Mouse (Mus musculus) limb, embryonic 14.5 days (tissue): Measurements from ENCODE around the gene Slc37a4. TPM values are rescaled to one million over a fixed set of nuclear protein-coding genes. Genes with fewer than 3 reads are reported as not detected.
"Not testable (repeated sequence)": the region's sequence is repeated elsewhere in the genome, so short reads cannot be mapped to it uniquely, and the experiment has no call there.

ENCODE experiments used
- ATAC-seq: fragments of 200-750 bp; cut with Nextera tagmentation; 2 replicates; pipeline ENCODE4 v1.8.0; 2017; ENCODE audit warnings: low read depth, moderate number of reproducible peaks, moderate TSS enrichment; ENCODE audit not compliant: low FRiP score
- DNase-seq: peaks from one replicate; pipeline ENCODE4 v3.0.0-alpha.2; 2015; ENCODE audit warnings: low spot score
- H3K27ac ChIP-seq: fragments of 300-500 bp; sonication (generic); replicated peaks from 2 replicates; pipeline ENCODE4 v1.5.1; 2014; ENCODE audit warnings: low read depth, mild to moderate bottlenecking, low read length, moderate library complexity, mixed read lengths
- H3K27me3 ChIP-seq: fragments of 300-500 bp; sonication (generic); 2 replicates; pipeline ENCODE4 v1.6.1; 2014; ENCODE audit warnings: low read length, mixed read lengths; ENCODE audit not compliant: control insufficient read depth, insufficient read depth
- H3K36me3 ChIP-seq: fragments of 300-500 bp; sonication (generic); 2 replicates; pipeline ENCODE4 v1.6.1; 2014; ENCODE audit warnings: mild to moderate bottlenecking, low read length, moderate library complexity, mixed read lengths; ENCODE audit not compliant: control insufficient read depth, insufficient read depth
- H3K4me1 ChIP-seq: fragments of 300-500 bp; sonication (generic); 2 replicates; pipeline ENCODE4 v1.6.1; 2014; ENCODE audit warnings: antibody characterized with exemption, low read length, mixed read lengths; ENCODE audit not compliant: control insufficient read depth, insufficient read depth
- H3K4me2 ChIP-seq: fragments of 300-500 bp; sonication (generic); replicated peaks from 2 replicates; pipeline ENCODE4 v1.6.1; 2014; ENCODE audit warnings: low read depth, mild to moderate bottlenecking, low read length, moderate library complexity; ENCODE audit not compliant: severe bottlenecking
- H3K4me3 ChIP-seq: fragments of 300-500 bp; sonication (generic); replicated peaks from 2 replicates; pipeline ENCODE4 v1.5.1; 2014; ENCODE audit warnings: low read length
- H3K9ac ChIP-seq: fragments of 300-500 bp; sonication (generic); 2 replicates; pipeline ENCODE4 v1.6.1; 2014; ENCODE audit warnings: mild to moderate bottlenecking, low read depth, low read length, moderate library complexity; ENCODE audit not compliant: severe bottlenecking
- H3K9me3 ChIP-seq: fragments of 300-500 bp; sonication (generic); 2 replicates; pipeline ENCODE4 v1.6.1; 2016; ENCODE audit warnings: low read length; ENCODE audit not compliant: control insufficient read depth
- POLR2A ChIP-seq: fragments of 200-500 bp; IDR thresholded peaks from 2 replicates; pipeline ENCODE4 v1.8.0; 2012; ENCODE audit warnings: inconsistent platforms, mild to moderate bottlenecking, moderate library complexity, borderline replicate concordance; ENCODE audit not compliant: insufficient read depth, insufficient read length; ENCODE audit errors: extremely low read depth
- WGBS: fragments of 180-500 bp; shearing (Covaris S2); extraction: QIAGEN DNeasy Blood & Tissue Kit; methylation state at CpG from one replicate; pipeline ENCODE4 v1.1.7; 2014; 5-methylcytosine and 5-hydroxymethylcytosine counted together
- microRNA-seq: library from miRNA; unstranded; fragments of <30 nt; microRNA quantifications from one replicate; pipeline ENCODE4, GENCODE M21; 2016
- polyA plus RNA-seq, 2 experiments: library from polyadenylated mRNA; depleted of rRNA in 1 of 2; stranded (reverse) in 1 of 2; unstranded in 1 of 2; fragments of >200 nt; fragmentation: Nextera tagmentation in 1 of 2; extraction: Ambion mirVana in 1 of 2; gene quantifications; 2 replicates each; pipeline versions ENCODE4 v1.2.1 to v1.2.3; 2012 to 2014

The Slc37a4 gene
- polyA plus RNA-seq, 2 experiments = 12.5 to 17.5 TPM

DNA sequence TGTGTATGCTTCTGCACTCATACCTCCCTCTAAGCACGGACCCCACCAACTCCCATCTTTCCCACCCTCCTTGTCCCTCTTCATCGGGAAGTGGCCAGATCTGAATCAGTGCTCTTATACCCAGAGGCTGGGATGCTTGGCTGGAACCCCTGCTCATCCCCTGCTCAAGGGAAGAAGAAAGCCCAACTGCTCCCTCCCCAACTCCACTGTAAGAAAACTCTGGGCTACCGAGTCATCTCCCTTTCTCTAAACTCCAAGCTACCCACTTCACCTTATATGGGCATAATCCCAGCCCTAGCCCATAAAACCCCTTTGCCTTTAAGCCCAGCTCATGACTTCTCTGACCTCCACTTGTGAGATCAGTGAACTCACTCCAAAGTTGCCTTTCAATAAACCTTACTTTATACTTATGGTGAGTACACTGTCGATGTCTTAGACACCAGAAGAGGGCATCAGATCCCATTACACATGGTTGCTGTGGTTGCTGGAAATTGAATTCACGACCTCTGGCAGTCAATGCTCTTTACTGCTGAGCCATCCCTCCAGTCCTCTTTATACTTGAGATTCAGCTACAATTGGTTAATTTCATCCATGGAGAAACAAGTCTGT lies 36.0 kb downstream of the Slc37a4 start:
- TF ChIP-seq POLR2A = no peak
- Histone ChIP-seq H3K36me3 (no peaks in the 10 kb centered on the region), H3K4me3 (no peak overlapping the region), H3K27ac (no peak overlapping the region), H3K27me3 (no peaks in the 10 kb centered on the region), H3K4me2 (no peak overlapping the region), H3K4me1 (peaks cover 7% of the 10 kb centered on the region), H3K9ac (no peak overlapping the region), H3K9me3 (no peaks in the 10 kb centered on the region)
- WGBS = 39% methylated on average over 4 of the region's 5 CpGs
- ATAC-seq = no peak
- no peak for DNase-seq

DNA sequence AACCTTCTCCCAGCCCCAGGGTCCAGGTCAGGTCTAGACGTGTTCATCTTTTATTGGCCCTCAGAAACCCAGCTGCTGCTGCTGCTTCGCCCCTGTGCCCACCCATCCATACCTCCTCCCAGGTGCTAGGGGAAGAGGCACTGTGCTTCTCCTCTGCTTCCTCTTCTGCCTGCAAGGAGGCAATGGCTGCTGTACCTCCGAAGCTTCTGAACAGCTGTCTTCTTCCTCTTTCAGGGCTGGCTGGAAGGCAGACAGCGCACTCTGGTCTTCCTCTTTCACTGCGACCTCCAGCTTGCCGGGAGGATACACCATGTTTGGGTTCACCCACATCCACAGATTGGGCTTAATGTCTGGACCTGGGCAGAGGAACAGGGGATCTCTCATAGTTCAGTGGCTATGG lies 39.1 kb downstream of the Slc37a4 start:
- ATAC-seq (no peak), DNase-seq (no peak)
- Histone ChIP-seq H3K9me3 (no peaks in the 10 kb centered on the region), H3K36me3 (no peaks in the 10 kb centered on the region), H3K4me3 (no peak overlapping the region), H3K27ac (no peak overlapping the region), H3K27me3 (no peaks in the 10 kb centered on the region), H3K9ac (no peak overlapping the region), H3K4me2 (no peak overlapping the region), H3K4me1 (peaks cover 7% of the 10 kb centered on the region)
- 62% methylated on average over 6 of the region's 6 CpGs for WGBS
- TF ChIP-seq POLR2A = no peak

DNA sequence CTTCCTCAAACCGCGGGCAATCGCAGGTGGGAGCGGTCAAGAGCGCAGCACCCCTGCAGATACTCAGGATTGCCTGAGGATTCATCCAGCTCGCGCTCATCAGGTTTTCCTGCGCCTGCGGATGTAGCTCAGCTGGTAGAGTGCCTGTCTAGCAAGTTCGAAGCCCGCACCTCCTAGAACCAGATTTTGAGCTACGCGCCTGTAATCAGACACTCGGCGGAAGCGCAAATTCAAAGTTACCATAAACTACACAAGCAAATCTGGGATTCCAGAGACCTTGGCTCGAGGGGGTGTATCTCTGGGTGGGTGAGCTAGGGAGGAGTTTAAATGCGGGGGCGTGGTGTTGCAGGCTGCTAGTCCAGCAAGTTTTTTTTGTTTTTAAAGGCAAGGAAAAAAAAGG lies 44.3 kb downstream of the Slc37a4 start, which contains the start of gene Foxr1:
Gene Foxr1 (minus strand): TSS at position 176 of the 400 bp plus-strand sequence.
- TF ChIP-seq POLR2A = no peak
- Histone ChIP-seq H3K27me3 (no peaks in the 10 kb centered on the region), H3K9me3 (no peaks in the 10 kb centered on the region), H3K27ac (no peak within 1 kb of the TSS), H3K4me1 (no peaks in the 10 kb centered on the region), H3K4me2 (no peak within 1 kb of the TSS), H3K36me3 (no peaks in the 10 kb centered on the region), H3K9ac (no peak within 1 kb of the TSS), H3K4me3 (no peak within 1 kb of the TSS)
- no peak for ATAC-seq
- DNase-seq = no peak
- WGBS = 81% methylated on average over 19 of the region's 19 CpGs

DNA sequence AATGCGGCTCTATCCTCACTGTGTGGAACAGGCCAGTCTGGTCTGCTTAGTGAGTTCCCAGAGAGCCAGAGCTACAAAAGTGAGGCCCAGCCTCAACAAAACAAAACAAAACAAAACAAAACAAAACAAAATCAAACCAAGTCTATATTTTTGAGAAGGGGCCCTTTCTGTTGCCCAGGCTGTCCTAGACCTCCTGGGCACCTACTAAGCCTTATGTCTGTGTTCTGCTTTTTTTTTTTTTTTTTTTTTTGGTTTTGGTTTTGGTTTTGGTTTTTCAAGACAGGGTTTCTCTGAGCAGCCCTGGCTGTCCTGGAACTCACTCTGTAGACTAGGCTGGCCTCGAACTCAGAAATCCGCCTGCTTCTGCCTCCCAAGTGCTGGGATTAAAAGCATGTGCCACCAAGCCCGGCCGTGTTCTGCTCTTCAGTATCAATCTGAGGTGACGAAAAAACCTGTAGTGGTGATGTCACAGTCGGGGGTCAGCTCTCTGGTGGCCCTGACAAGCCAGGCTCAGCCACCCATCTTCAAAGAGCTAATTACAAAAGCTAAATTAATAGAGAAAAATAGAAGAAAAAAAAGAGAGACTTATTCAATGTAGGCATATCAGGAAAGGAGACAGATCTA lies 47.9 kb downstream of the Slc37a4 start:
- 81% methylated on average over 7 of the region's 7 CpGs for WGBS
- not testable (repeated sequence) for H3K4me1 ChIP-seq, H3K36me3 ChIP-seq, H3K27me3 ChIP-seq, H3K9me3 ChIP-seq, DNase-seq, H3K4me3 ChIP-seq, H3K4me2 ChIP-seq, ATAC-seq, H3K27ac ChIP-seq, H3K9ac ChIP-seq

DNA sequence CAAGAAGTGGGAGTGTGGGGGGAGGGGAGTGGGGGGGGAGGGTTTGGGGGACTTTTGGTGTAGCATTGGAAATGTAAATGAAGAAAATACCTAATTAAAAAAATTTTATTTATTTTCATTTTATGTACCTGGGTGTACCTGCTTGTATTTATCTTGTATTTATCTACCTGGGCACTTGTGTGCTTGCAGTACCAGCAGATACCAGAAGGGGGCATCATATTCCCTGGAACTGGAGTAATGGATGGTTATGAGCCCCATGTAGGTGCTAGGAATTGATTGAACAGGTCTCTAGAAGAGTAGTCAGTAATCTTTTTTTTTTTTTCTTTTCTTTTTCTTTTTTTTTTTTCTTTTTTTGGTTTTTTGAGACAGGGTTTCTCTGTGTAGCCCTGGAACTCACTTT lies 53.7 kb downstream of the Slc37a4 start:
- TF ChIP-seq POLR2A = no peak
- no peaks in the 10 kb centered on the region for H3K27me3 ChIP-seq
- no peak overlapping the region for H3K4me2 ChIP-seq
- ATAC-seq (no peak), DNase-seq (no peak)
- no peak overlapping the region for H3K4me3 ChIP-seq
- H3K9ac ChIP-seq = no peak overlapping the region
- no peaks in the 10 kb centered on the region for H3K4me1 ChIP-seq
- H3K36me3 ChIP-seq = no peaks in the 10 kb centered on the region
- H3K27ac ChIP-seq = no peak overlapping the region
- H3K9me3 ChIP-seq = no peaks in the 10 kb centered on the region

Small RNA genes lying within 50 kb of the gene (microRNA-seq; reads per million reads assigned to microRNA genes)
- gene Mir7085 = not detected

Other genes with a start within 250 kb of the Slc37a4 start
- 18.3 and 21.0 TPM in 2 replicates for gene Cbl, start 162.8 kb upstream of the Slc37a4 start, polyA plus RNA-seq (2012; rRNA removed)
- 15.6 and 16.8 TPM in 2 replicates for gene Cbl, start 162.8 kb upstream of the Slc37a4 start, polyA plus RNA-seq (2014; fragmentation: Nextera tagmentation; extraction: Ambion mirVana)
- not detected in 2 replicates for gene Ccdc153, start 156.2 kb upstream of the Slc37a4 start, polyA plus RNA-seq (2012; rRNA removed)
- not detected in 2 replicates for gene Ccdc153, start 156.2 kb upstream of the Slc37a4 start, polyA plus RNA-seq (2014; fragmentation: Nextera tagmentation; extraction: Ambion mirVana)
- 0.13 and 0.15 TPM in 2 replicates for gene Pdzd3, start 145.4 kb upstream of the Slc37a4 start, polyA plus RNA-seq (2012; rRNA removed)
- not detected in 2 replicates for gene Pdzd3, start 145.4 kb upstream of the Slc37a4 start, polyA plus RNA-seq (2014; fragmentation: Nextera tagmentation; extraction: Ambion mirVana)
- gene Nlrx1, start 128.3 kb upstream of the Slc37a4 start, polyA plus RNA-seq (2012; rRNA removed) = 8.6 and 10.5 TPM in 2 replicates
- 12.6 and 13.5 TPM in 2 replicates for gene Nlrx1, start 128.3 kb upstream of the Slc37a4 start, polyA plus RNA-seq (2014; fragmentation: Nextera tagmentation; extraction: Ambion mirVana)
- gene Abcg4, start 108.2 kb upstream of the Slc37a4 start, polyA plus RNA-seq (2012; rRNA removed) = 20.8 and 35.7 TPM in 2 replicates
- gene Abcg4, start 108.2 kb upstream of the Slc37a4 start, polyA plus RNA-seq (2014; fragmentation: Nextera tagmentation; extraction: Ambion mirVana) = 4.8 and 5.0 TPM in 2 replicates
- 39.4 and 46.7 TPM in 2 replicates for gene Hinfp, start 91.2 kb upstream of the Slc37a4 start, polyA plus RNA-seq (2012; rRNA removed)
- gene Hinfp, start 91.2 kb upstream of the Slc37a4 start, polyA plus RNA-seq (2014; fragmentation: Nextera tagmentation; extraction: Ambion mirVana) = 18.0 and 22.0 TPM in 2 replicates
- 19.6 and 23.1 TPM in 2 replicates for gene C2cd2l, start 76.6 kb upstream of the Slc37a4 start, polyA plus RNA-seq (2012; rRNA removed)
- 7.5 and 8.0 TPM in 2 replicates for gene C2cd2l, start 76.6 kb upstream of the Slc37a4 start, polyA plus RNA-seq (2014; fragmentation: Nextera tagmentation; extraction: Ambion mirVana)
- gene Dpagt1, start 70.8 kb upstream of the Slc37a4 start, polyA plus RNA-seq (2012; rRNA removed) = 47.9 and 71.0 TPM in 2 replicates
- 39.4 and 39.5 TPM in 2 replicates for gene Dpagt1, start 70.8 kb upstream of the Slc37a4 start, polyA plus RNA-seq (2014; fragmentation: Nextera tagmentation; extraction: Ambion mirVana)
- gene H2afx, start 62.2 kb upstream of the Slc37a4 start, polyA plus RNA-seq (2012; rRNA removed) = 311 and 451 TPM in 2 replicates
- gene H2afx, start 62.2 kb upstream of the Slc37a4 start, polyA plus RNA-seq (2014; fragmentation: Nextera tagmentation; extraction: Ambion mirVana) = 256 and 275 TPM in 2 replicates
- gene Hmbs, start 52.6 kb upstream of the Slc37a4 start, polyA plus RNA-seq (2012; rRNA removed) = 60.1 and 61.3 TPM in 2 replicates
- 97.1 and 102 TPM in 2 replicates for gene Hmbs, start 52.6 kb upstream of the Slc37a4 start, polyA plus RNA-seq (2014; fragmentation: Nextera tagmentation; extraction: Ambion mirVana)
- gene Vps11, start 35.2 kb upstream of the Slc37a4 start, polyA plus RNA-seq (2012; rRNA removed) = 28.5 and 32.9 TPM in 2 replicates
- 27.8 and 29.9 TPM in 2 replicates for gene Vps11, start 35.2 kb upstream of the Slc37a4 start, polyA plus RNA-seq (2014; fragmentation: Nextera tagmentation; extraction: Ambion mirVana)
- 64.1 and 64.4 TPM in 2 replicates for gene Hyou1, start 17.4 kb upstream of the Slc37a4 start, polyA plus RNA-seq (2012; rRNA removed)
- gene Hyou1, start 17.4 kb upstream of the Slc37a4 start, polyA plus RNA-seq (2014; fragmentation: Nextera tagmentation; extraction: Ambion mirVana) = 27.5 and 28.5 TPM in 2 replicates
- gene Rps25, start 10.3 kb downstream of the Slc37a4 start, polyA plus RNA-seq (2012; rRNA removed) = 680 and 1,089 TPM in 2 replicates
- gene Rps25, start 10.3 kb downstream of the Slc37a4 start, polyA plus RNA-seq (2014; fragmentation: Nextera tagmentation; extraction: Ambion mirVana) = 2,627 and 2,837 TPM in 2 replicates
- gene Trappc4, start 10.7 kb downstream of the Slc37a4 start, polyA plus RNA-seq (2012; rRNA removed) = 81.5 and 85.7 TPM in 2 replicates
- gene Trappc4, start 10.7 kb downstream of the Slc37a4 start, polyA plus RNA-seq (2014; fragmentation: Nextera tagmentation; extraction: Ambion mirVana) = 127 and 144 TPM in 2 replicates
- gene Ccdc84, start 21.7 kb downstream of the Slc37a4 start, polyA plus RNA-seq (2012; rRNA removed) = 54.3 and 57.3 TPM in 2 replicates
- gene Ccdc84, start 21.7 kb downstream of the Slc37a4 start, polyA plus RNA-seq (2014; fragmentation: Nextera tagmentation; extraction: Ambion mirVana) = 24.8 and 25.4 TPM in 2 replicates
- gene Foxr1, start 44.3 kb downstream of the Slc37a4 start, polyA plus RNA-seq (2012; rRNA removed) = not detected in 2 replicates
- not detected in 2 replicates for gene Foxr1, start 44.3 kb downstream of the Slc37a4 start, polyA plus RNA-seq (2014; fragmentation: Nextera tagmentation; extraction: Ambion mirVana)
- gene Upk2, start 58.1 kb downstream of the Slc37a4 start, polyA plus RNA-seq (2012; rRNA removed) = 0.33 and 0.91 TPM in 2 replicates
- 0.40 TPM in 1 of 2 replicates, not detected in the other for gene Upk2, start 58.1 kb downstream of the Slc37a4 start, polyA plus RNA-seq (2014; fragmentation: Nextera tagmentation; extraction: Ambion mirVana)
- gene Bcl9l, start 86.0 kb downstream of the Slc37a4 start, polyA plus RNA-seq (2012; rRNA removed) = 41.2 and 53.7 TPM in 2 replicates
- 20.5 and 22.7 TPM in 2 replicates for gene Bcl9l, start 86.0 kb downstream of the Slc37a4 start, polyA plus RNA-seq (2014; fragmentation: Nextera tagmentation; extraction: Ambion mirVana)
- gene Cxcr5, start 165.0 kb downstream of the Slc37a4 start, polyA plus RNA-seq (2012; rRNA removed) = 0.10 and 0.13 TPM in 2 replicates
- 0.30 TPM in 1 of 2 replicates, not detected in the other for gene Cxcr5, start 165.0 kb downstream of the Slc37a4 start, polyA plus RNA-seq (2014; fragmentation: Nextera tagmentation; extraction: Ambion mirVana)
- 41.7 and 42.0 TPM in 2 replicates for gene Ddx6, start 208.0 kb downstream of the Slc37a4 start, polyA plus RNA-seq (2012; rRNA removed)
- 18.5 and 20.4 TPM in 2 replicates for gene Ddx6, start 208.0 kb downstream of the Slc37a4 start, polyA plus RNA-seq (2014; fragmentation: Nextera tagmentation; extraction: Ambion mirVana)